Mouse (Mus musculus): ENCODE results near the gene Rnf157.

The Rnf157 gene

GRCm38 (mm10) chr11:116412904-116413630 is at the start of gene Rnf157:
Rnf157 (minus strand) TSS chr11:116413032.
- peak; percentile 71 to 72 for DNase-seq

DNA sequence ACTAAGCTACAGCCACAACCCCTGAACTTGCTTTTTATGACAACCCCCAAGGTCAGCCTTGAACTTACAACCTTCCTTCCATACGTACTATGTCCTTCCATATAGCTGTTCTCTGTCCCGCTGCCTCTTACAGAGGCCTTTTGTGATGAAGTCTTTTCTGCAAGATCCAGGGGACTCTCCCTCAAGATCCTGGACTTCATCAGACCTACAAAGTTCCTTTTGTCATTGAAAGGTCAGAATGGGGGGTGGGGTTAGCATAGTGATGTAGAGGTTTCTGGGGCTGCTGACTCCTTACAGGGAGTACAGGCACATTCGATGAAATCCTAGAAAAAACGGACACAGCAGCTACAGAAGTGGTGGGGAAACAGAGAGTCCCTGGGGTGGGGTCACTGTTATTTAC is 47.0 kb upstream of the Rnf157 start:
- no peak for DNase-seq

- DNase-seq, result no peak
Measured at GRCm38 (mm10) chr11:116456234-116456633, 43.4 kb upstream of the Rnf157 start.

GRCm38 (mm10) chr11:116453889-116454288 is 41.1 kb upstream of the Rnf157 start:
- DNase-seq, result no peak

- no peak for DNase-seq
Measured at GRCm38 (mm10) chr11:116449341-116449740, 36.5 kb upstream of the Rnf157 start.

- DNase-seq, result no peak
Measured at GRCm38 (mm10) chr11:116447822-116448221, 35.0 kb upstream of the Rnf157 start.

GRCm38 (mm10) chr11:116446308-116446887 is 33.6 kb upstream of the Rnf157 start:
- DNase-seq, result no peak

DNA sequence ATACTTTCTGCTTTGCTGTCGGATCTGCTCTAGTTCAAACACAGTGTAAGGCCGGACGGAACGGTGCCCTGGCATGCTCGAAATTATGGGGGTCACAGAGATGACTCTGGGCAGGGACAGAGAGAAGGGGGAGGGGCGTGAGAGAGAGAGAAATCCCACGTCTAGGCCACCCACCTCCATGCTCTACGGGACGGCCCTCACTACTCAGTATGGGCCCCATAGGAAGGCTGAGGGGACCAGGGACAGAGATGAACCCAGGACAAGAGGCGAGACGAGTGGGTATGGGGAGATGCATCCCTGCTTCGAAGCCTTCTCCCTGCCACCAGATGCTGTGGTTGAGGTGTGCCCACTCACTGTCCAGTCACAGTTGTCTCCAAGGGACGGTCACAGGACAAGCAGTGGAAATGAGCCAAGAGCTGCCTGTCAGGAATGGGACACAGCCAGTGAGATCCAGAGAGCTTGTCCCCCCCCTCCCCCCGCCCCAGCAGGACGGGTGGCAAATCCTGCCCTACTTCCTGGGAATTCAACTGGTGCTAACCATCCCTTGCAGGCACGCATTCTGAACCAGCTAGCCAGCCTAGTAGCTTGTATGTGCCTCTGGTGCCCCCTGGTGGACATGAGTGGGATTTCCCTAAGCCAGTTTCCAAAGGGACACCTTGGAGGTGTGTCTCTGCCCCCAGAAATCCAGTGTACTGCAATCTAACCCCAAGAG is 32.9 kb upstream of the Rnf157 start:
- DNase-seq, result peak; percentile 75 to 80

GRCm38 (mm10) chr11:116443935-116444334 is 31.1 kb upstream of the Rnf157 start:
- DNase-seq, result no peak

DNA sequence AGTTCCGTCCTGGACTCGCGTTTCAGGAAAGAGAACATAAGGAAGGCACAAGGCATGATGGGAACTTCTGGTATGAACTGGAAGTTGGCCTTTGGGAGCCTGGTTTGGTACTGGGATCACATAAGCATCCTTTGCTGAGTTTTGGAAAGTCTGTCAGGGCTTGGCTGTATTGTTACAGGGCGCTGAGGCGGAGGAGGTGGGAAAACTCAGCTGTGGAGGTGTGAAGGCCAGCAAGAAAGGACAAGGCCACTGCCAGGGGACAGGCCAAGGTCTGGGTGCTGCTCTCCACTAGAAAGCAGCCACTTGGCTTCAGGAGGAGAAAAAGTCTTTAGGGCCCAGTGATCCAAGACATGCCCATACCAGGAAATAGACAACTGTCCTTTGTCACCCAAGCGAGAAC is 30.5 kb upstream of the Rnf157 start:
- DNase-seq, result no peak

DNA sequence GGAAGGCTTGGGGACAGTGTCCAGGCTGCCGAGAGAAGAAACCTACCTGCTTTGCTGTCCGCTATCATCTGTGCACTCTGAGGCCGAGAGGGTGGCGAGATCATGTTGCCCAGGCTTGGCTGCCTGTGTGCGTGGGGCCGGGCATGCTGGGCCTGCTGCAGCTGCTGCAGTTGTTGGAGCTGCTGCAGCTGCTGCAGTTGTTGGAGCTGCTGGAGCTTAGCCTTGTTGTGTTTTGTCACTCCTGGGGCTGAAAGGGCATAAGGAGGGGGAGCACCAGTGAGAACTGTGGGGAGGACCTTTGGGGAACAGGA is 30.0 kb upstream of the Rnf157 start:
- DNase-seq, result no peak

DNA sequence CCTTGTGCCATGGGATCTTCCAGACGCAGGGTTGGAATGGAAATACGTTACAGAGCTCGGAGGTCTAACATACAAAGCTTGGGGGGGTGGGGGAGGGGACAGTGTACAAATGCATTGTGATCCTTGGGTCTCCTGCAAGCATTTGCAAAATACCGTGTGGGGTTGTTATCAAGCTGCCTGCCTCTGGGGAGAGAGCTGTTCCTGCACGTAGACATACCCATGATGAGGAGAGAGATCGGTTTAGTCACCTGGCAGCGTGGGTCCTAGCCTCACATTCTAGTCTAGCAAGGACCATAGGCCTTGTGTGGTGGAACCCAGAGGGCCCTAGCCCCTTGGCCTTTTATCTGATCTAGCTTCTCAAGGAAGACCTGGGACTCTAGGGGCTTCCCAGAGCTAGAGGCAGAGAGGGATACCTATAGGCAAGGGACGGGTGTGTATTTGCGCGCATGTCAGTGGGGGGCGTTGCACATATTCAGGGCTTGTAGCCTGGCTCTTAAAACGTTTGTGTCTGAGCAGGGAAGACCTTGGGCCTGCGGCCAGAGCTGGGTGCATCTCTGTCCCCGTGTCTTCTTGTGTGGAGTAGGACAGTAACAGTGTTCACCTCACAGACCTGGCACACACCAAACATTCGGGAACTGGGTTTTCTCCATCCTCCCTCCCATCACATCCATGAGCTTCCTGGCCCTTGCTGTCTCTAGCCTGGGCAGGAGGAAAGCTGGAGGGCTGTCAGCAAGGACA is 29.5 kb upstream of the Rnf157 start:
- no peak for DNase-seq

DNA sequence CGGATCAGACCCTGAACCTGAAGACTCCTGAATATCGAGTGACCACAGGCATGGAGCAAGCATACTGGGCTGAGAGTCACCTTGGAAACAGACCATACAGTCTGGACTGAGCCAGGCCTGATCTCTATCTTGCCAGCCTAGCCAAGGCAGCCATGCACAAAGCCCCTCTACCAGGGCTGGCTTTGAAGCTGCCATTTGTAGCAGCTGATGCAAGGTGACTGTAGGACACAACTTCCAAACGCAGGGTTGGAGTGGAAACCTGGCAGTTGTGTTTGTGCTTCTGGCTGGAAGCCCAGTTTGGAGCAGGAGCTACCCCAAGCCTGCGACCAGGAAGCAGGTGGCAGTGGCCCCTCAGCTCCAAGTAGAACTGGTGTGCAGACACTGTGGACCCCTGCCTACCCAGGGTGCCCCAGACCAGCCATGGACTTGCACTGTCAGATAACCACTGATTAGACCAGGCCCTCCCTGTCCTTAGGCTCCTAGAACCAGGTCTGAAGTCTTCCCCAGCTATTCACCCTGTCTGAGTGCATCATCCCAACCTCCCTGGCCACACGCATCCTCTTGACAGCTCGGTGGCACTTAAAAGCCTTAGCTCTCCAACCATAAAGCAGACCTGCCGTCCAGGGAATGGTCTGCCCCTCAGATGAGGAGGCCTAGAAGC is 27.7 kb upstream of the Rnf157 start:
- DNase-seq, result no peak

- peak; percentile 17 to 50 for DNase-seq
Measured at GRCm38 (mm10) chr11:116439269-116440240, 26.7 kb upstream of the Rnf157 start.

- no peak for DNase-seq
Measured at GRCm38 (mm10) chr11:116437541-116437940, 24.7 kb upstream of the Rnf157 start.

- no peak for DNase-seq
Measured at GRCm38 (mm10) chr11:116436725-116437331, 24.0 kb upstream of the Rnf157 start.

DNA sequence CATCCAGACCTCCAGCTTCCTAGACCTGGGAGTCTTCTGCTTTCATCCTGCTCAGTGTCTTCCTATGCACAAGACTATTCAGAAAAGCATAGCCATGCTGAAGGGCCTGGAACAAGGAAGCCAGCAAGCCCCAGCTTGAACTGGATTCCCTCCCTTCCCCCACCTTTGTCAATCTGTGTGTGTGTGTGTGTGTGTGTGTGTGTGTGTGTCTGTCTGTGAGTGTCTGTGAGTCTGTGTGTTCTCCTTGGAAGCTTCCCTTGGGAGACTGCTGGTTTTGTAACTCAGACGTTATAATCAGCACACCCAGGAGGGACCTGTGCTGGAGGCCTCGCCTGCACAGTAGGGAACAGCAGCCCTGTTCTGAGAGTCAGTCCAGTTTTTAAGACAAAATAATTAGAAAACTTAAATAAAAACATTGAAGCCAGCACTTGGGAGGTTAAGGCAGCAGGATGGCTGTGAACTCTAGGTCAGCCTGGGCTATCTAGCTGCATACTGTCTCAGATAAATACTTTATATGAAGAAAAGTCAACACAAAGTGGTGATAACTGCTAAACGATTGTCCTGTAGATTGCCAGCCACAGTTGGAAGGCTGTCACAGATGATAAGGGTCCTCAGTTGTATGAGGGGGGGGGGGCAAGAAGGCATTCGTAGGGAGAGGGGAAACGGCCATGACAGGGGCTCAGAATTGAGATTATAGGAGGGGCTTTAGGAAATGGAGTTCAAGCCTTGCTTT is 23.3 kb upstream of the Rnf157 start:
- DNase-seq, result no peak

- no peak for DNase-seq
Measured at GRCm38 (mm10) chr11:116434967-116435752, 22.3 kb upstream of the Rnf157 start.

DNA sequence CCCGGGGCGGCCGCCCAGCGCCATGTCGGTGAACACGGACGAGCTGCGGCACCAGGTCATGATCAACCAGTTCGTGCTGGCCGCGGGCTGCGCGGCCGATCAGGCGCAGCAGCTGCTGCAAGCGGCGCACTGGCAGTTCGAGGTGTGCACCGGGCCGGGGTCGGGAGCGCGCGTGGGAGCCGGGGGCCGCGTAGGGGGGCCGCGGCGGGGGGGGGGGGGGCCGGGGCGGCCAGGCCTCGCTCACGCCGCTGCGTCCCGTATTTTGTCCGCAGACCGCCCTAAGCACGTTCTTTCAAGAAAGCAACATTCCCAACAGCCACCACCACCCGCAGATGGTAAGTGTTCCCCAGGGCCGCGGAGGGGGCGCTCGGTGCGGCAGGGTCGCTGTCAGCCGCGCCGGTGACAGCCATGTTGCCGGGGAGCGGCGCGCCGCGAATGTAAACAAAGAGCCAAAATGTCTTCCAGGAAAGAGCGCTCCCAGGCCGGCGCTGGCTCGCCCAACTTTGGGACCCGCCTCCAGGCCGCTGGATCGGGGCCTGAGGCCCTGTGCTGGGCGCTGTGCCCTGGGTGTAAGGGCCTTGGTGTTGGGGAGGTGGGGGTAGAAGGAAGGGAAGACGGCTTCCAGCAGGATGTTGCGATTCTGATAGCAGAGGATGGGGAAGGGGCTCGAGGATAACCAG is 21.6 kb upstream of the Rnf157 start:
- peak; percentile 50 to 54 for DNase-seq
